Mouse (Mus musculus) thymus, adult 2 months (tissue): ENCODE data around the gene Gpr152. TPM values are rescaled to one million over a fixed set of nuclear protein-coding genes. Genes with fewer than 3 reads are reported as not detected.
A peak's percentile ranks its signal among the peaks of the same experiment; 100 is the strongest.
"Not testable (repeated sequence)": the region's sequence is repeated elsewhere in the genome, so short reads cannot be mapped to it uniquely, and the experiment has no call there.

Experiments used
- DNase-seq: peaks from one replicate; pipeline ENCODE4 v3.0.0; 2021
- H3K27ac ChIP-seq: fragments of 200-500 bp; 2 replicates; pipeline ENCODE4 v1.5.1; 2012; ENCODE audit warnings: low read length, control low read depth; ENCODE audit not compliant: control insufficient read depth, insufficient read depth
- H3K27me3 ChIP-seq: fragments of 200-500 bp; 2 replicates; pipeline ENCODE4 v1.6.1; 2012; ENCODE audit warnings: mild to moderate bottlenecking, low read length, moderate library complexity, mixed read lengths; ENCODE audit not compliant: control insufficient read depth, insufficient read depth
- H3K36me3 ChIP-seq: fragments of 200-500 bp; 2 replicates; pipeline ENCODE4 v1.6.1; 2012; ENCODE audit warnings: mild to moderate bottlenecking, low read length, moderate library complexity; ENCODE audit not compliant: control insufficient read depth, insufficient read depth
- H3K4me1 ChIP-seq: fragments of 200-500 bp; replicated peaks from 2 replicates; pipeline ENCODE4 v1.6.1; 2012; ENCODE audit warnings: low read length; ENCODE audit not compliant: control insufficient read depth, insufficient read depth
- H3K4me3 ChIP-seq: fragments of 200-500 bp; 2 replicates; pipeline ENCODE4 v1.5.1; 2012; ENCODE audit warnings: mild to moderate bottlenecking, low read length, control low read depth, moderate library complexity; ENCODE audit not compliant: control insufficient read depth, insufficient read depth
- CTCF ChIP-seq: fragments of 200-500 bp; IDR thresholded peaks from 2 replicates; pipeline ENCODE4 v1.5.1; 2012; ENCODE audit warnings: mild to moderate bottlenecking, control low read depth, low read length, moderate library complexity, borderline replicate concordance; ENCODE audit not compliant: control insufficient read depth, poor library complexity, insufficient read depth; ENCODE audit errors: extremely low read depth
- POLR2A ChIP-seq: fragments of 200-500 bp; IDR thresholded peaks from 2 replicates; pipeline ENCODE4 v1.6.1; 2012; ENCODE audit warnings: mild to moderate bottlenecking, low read length, control low read depth, moderate library complexity; ENCODE audit not compliant: control insufficient read depth, poor library complexity, insufficient read depth; ENCODE audit errors: extremely low read depth
- WGBS: fragments of 180-500 bp; shearing (Covaris S2); methylation state at CpG from one replicate; pipeline ENCODE4 v1.1.7; 2018; 5-methylcytosine and 5-hydroxymethylcytosine counted together
- polyA plus RNA-seq: library from polyadenylated mRNA; depleted of rRNA; stranded (reverse); fragments of >200 nt; gene quantifications from 2 replicates; pipeline ENCODE4 v1.2.3, GENCODE M21; 2012

Gene Gpr152
- polyA plus RNA-seq, 1 experiment = 0.20 TPM

- H3K4me3 ChIP-seq = peak overlapping the region; percentile 70
- WGBS = 2% methylated on average over 38 of the region's 38 CpGs
Observed at GRCm38 (mm10) chr19:4121097-4121805, 18.3 kb upstream of the Gpr152 start.

GRCm38 (mm10) chr19:4121896-4122295, 17.7 kb upstream of the Gpr152 start:
- DNase-seq, H3K27ac ChIP-seq, H3K4me3 ChIP-seq, H3K36me3 ChIP-seq, H3K27me3 ChIP-seq: not testable (repeated sequence)
- H3K4me1 ChIP-seq = peaks cover 39% of the 10 kb centered on the region
- 34% methylated on average over 6 of the region's 6 CpGs for WGBS

More at GRCm38 (mm10) chr19:4121097-4121805, 18.3 kb upstream of the Gpr152 start:
- Histone ChIP-seq H3K27me3 (no peaks in the 10 kb centered on the region), H3K4me1 (peaks cover 37% of the 10 kb centered on the region), H3K27ac (peak overlapping the region; percentile 70), H3K36me3 (peaks cover 6% of the 10 kb centered on the region; the same call in 1 of the 2 replicates)
- TF ChIP-seq POLR2A (no peak; the same call in 1 of the 2 replicates), CTCF (peak; percentile 63; the same call in 1 of the 2 replicates)
- DNase-seq = peak; percentile 100

GRCm38 (mm10) chr19:4122411-4123370, 16.9 kb upstream of the Gpr152 start:
- no peaks in the 10 kb centered on the region for H3K27me3 ChIP-seq
- H3K36me3 ChIP-seq = no peaks in the 10 kb centered on the region; the same call in 1 of the 2 replicates
- no peak overlapping the region for H3K4me3 ChIP-seq
- no peak for DNase-seq
- TF ChIP-seq CTCF = no peak
- TF ChIP-seq POLR2A = no peak
- WGBS = 71% methylated on average over 7 of the region's 7 CpGs
- no peak overlapping the region for H3K27ac ChIP-seq
- peaks cover 43% of the 10 kb centered on the region for H3K4me1 ChIP-seq

DNA sequence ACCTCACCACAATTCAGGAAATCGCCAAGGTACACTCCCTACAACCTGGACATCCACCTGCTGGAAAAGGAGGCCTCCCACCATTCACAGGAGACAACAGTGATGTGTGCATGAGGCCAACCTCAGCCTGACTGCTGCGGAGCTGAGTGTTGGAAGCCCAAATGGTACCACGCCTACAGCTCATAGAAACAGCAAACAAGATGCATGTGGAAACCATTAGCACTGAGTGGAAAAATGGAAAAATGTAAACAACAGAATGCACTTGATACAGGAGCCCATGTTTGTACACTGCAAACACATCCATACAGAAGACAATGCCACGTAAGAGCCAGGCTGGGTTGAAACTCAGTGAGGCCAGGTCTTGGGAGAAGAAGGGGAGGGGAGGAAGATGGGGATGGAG, 15.2 kb upstream of the Gpr152 start:
- WGBS = 94% methylated on average over 4 of the region's 4 CpGs
- H3K4me1 ChIP-seq = peaks cover 30% of the 10 kb centered on the region
- no peaks in the 10 kb centered on the region for H3K27me3 ChIP-seq
- H3K4me3 ChIP-seq = no peak overlapping the region
- H3K27ac ChIP-seq = no peak overlapping the region
- no peak for TF ChIP-seq POLR2A
- TF ChIP-seq CTCF = no peak
- peaks cover 3% of the 10 kb centered on the region; the same call in 1 of the 2 replicates for H3K36me3 ChIP-seq
- no peak for DNase-seq

DNA sequence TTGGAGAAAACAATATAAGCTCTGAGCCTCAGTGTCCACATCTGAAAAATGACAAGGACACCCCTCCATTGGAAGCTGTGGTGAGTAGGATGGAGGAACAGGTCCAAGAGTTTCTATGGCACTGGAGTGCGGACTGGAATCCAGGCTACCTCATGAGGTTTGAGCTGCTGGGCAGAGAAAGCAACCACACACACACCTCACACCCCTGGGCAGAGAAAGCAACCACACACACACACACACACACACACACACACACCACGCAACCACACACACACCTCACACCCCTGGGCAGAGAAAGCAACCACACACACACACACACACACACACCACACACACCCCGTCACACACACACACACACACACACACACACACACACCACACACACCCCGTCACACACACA, 14.3 kb upstream of the Gpr152 start:
- WGBS = 18% methylated on average over 4 of the region's 4 CpGs
- H3K27ac ChIP-seq, H3K36me3 ChIP-seq, H3K27me3 ChIP-seq, DNase-seq, H3K4me3 ChIP-seq: not testable (repeated sequence)
- peaks cover 26% of the 10 kb centered on the region for H3K4me1 ChIP-seq

- TF ChIP-seq POLR2A (peak; percentile 74), CTCF (peak; percentile 84)
- DNase-seq = peak; percentile 99
- under 1% methylated on average over 64 of the region's 64 CpGs for WGBS
- H3K4me1 ChIP-seq = peaks cover 20% of the 10 kb centered on the region
- peaks cover 3% of the 10 kb centered on the region; the same call in 1 of the 2 replicates for H3K36me3 ChIP-seq
- peak within 1 kb of the TSS; percentile 73 for H3K4me3 ChIP-seq
- H3K27ac ChIP-seq = peak within 1 kb of the TSS; percentile 41; the same call in 1 of the 2 replicates
- no peaks in the 10 kb centered on the region for H3K27me3 ChIP-seq
Observed at GRCm38 (mm10) chr19:4125741-4126696, 13.6 kb upstream of the Gpr152 start, which contains the start of gene Aip. Gene Aip (minus strand): TSS chr19:4125858.
